Mouse (Mus musculus): ENCODE measurements around the gene Gm9507.
A peak's percentile ranks its signal among the peaks of the same experiment; 100 is the strongest.
"Not testable (repeated sequence)": the region's sequence is repeated elsewhere in the genome, so short reads cannot be mapped to it uniquely, and the experiment has no call there.

The Gm9507 gene

DNA sequence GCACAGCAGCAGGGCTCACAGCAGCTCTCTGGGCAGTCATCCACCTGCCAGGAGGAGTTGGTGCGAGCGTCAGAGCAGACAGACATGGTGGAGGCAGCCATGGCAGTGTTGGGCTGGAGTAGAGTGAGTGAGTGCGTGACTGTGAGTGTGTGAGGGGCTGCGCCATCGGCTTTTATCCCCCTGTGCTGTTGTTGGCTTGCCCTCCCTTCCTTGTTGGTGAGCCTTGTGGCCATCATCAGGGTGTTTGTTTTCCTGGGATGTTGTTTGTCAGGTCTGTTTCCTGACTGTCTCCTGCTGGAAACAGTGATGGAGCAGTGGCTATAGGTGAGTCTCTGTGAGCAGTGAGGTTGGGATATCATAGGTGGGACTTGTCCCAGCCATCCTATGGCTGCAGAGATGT is at the start of gene Gm9507:
TSS of gene Gm9507 (minus strand) at position 101 of the 400 bp plus-strand sequence.
- DNase-seq = no peak

GRCm38 (mm10) chr10:77852559-77852958 is 40.9 kb upstream of the Gm9507 start, which contains the start of gene Gm10318:
Gene Gm10318 (plus strand): TSS chr10:77852859.
- DNase-seq = no peak

- DNase-seq = no peak
Measured at GRCm38 (mm10) chr10:77847538-77847937, 35.9 kb upstream of the Gm9507 start.

DNA sequence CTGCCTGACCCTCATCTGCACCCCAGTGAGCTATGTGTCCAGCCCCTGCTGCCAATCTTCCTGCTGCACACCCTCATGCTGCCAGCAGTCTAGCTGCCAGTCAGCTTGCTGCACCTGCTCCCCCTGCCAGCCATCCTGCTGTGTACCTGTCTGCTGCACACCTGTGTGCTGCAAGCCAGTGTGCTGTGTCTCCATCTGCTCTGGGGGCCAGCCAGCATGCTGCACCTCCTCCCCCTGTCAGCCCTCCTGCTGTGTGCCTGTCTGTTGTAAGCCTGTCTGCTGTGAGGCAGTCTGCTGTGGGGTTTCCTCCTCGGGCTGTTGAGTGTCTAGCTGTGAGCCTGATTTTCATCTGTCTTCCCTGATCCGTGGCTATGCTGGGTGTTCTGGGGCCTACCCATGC is 35.3 kb upstream of the Gm9507 start:
- DNase-seq = peak; percentile 42 to 72

GRCm38 (mm10) chr10:77846503-77846902 is 34.9 kb upstream of the Gm9507 start, which contains the start of gene Gm36176:
Gene Gm36176 (plus strand): TSS chr10:77846803.
- no peak for DNase-seq

GRCm38 (mm10) chr10:77839006-77839405 is 27.4 kb upstream of the Gm9507 start:
- DNase-seq = no peak

- no peak for DNase-seq
Measured at GRCm38 (mm10) chr10:77835647-77836046, 24.0 kb upstream of the Gm9507 start, which contains the start of gene Krtap10-10. Gene Krtap10-10 (plus strand): TSS chr10:77835947.

- no peak for DNase-seq
Measured at GRCm38 (mm10) chr10:77826951-77827350, 15.3 kb upstream of the Gm9507 start, which contains the start of gene Krtap10-4. Gene Krtap10-4 (minus strand): TSS chr10:77827095.

DNA sequence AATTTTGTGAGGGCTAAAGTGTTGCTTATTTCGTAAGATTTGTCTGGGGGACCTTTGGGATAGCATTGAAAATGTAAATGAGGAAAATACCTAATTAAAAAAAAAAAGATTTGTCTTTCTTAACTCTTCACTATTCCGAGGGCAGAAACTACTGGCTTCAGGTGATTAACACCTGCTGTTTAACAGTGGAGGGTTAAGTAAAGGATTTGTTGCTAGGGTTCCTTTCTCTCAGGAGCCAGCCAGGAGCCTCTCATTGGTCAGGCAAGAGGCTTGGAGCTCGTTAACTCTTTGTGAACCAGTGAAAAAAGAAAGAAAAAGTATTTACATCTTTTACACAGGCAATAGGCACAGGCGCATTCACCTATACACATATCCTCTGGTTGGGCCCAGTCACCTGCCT is 7.6 kb upstream of the Gm9507 start:
- DNase-seq = no peak

GRCm38 (mm10) chr10:77818523-77818922 is 6.9 kb upstream of the Gm9507 start:
- DNase-seq = no peak

GRCm38 (mm10) chr10:77815514-77815913 is 3.9 kb upstream of the Gm9507 start:
- peak in 1 of 2 experiments; percentile 28 for DNase-seq

DNA sequence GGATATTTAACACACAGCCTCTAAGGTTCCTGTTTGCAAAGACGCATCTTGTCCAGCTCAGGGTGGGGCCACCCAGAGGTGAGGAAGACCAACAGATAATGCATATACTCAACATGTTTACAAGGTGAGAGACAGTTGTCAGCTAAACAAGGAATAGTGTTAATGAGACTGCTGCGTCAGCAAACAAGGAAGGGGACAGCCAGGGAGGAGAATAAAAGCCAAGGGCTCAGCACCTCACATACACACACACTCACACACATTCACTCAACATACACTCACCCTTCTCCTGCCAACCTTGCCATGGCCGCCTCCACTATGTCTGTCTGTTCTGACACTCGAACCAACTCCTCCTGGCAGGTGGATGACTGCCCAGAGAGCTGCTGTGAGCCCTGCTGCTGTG is 2.7 kb upstream of the Gm9507 start, which contains the start of gene Gm2696:
TSS of gene Gm2696 (plus strand) at position 301 of the 400 bp plus-strand sequence.
- no peak for DNase-seq

- DNase-seq = no peak
Measured at GRCm38 (mm10) chr10:77804095-77804494, 7.5 kb downstream of the Gm9507 start.

- DNase-seq = no peak
Measured at GRCm38 (mm10) chr10:77798921-77799508, 12.6 kb downstream of the Gm9507 start, which contains the start of gene Gm19668. Gene Gm19668 (minus strand): TSS chr10:77799133.

GRCm38 (mm10) chr10:77798164-77798920 is 13.3 kb downstream of the Gm9507 start:
- DNase-seq = peak; percentile 18 to 51

GRCm38 (mm10) chr10:77797677-77798076 is 14.0 kb downstream of the Gm9507 start:
- no peak for DNase-seq

GRCm38 (mm10) chr10:77794976-77795375 is 16.7 kb downstream of the Gm9507 start, which contains the start of gene Gm9639:
Gene Gm9639 (minus strand): TSS chr10:77795076.
- no peak for DNase-seq

DNA sequence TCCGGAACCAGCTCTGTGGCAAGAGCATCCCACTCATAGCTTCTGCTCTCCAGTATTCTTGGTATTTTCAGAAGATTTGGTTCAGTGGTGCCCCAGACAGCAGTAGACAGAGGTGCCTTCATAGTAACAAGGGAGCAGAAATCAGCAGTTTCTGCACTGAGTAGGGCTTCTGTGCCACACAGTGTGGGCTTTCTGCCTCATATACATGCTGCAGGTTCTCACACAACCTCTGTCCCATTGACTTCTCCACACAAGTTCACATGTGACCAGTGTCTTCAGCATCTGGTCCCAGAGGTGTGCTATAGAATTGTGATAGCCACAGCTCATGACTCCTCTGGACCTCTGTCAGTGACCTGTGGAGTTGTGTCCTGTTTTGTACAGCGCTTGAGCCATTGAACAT is 23.0 kb downstream of the Gm9507 start:
- DNase-seq = no peak

GRCm38 (mm10) chr10:77787876-77788275 is 23.8 kb downstream of the Gm9507 start, which contains the start of gene Gm7137:
Gene Gm7137 (minus strand): TSS chr10:77788200.
- DNase-seq = not testable (repeated sequence)

DNA sequence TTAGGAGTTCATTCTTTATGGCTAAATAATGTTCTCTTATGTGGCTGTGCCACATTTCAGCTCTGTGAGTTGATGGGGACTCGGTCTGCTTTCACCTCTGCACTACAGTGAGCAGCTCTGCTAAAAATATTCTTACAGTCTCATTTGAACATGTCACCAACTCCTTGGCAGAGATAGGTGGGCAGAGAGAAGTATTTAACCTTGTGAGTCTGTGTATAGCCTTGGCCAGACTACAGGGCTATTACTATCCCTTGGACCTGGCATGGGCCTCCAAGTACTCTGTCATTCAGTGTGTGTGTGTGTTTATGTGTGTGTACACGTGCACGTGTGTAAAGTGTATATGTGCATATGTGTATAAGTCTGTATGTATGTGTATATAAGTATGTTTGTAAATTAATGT is 28.2 kb downstream of the Gm9507 start:
- not testable (repeated sequence) for DNase-seq

DNA sequence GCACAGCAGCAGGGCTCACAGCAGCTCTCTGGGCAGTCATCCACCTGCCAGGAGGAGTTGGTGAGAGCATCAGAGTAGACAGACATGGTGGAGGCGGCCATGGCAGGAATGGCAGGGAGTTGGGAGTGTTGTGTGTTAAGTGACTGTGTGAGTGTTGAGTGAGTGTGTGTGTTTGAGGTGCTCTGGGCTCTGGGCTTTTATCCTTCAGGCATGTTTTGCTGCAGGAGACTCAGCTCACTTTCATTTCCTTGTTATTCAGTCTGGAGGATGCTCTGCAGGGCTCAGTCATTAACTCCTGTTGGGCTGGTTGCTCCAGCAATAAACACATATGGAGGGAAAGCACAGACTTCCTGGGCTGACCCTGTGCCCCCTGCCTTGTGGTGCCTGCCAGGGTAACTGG is 29.2 kb downstream of the Gm9507 start, which contains the start of gene Gm3250:
TSS of gene Gm3250 (minus strand) at position 101 of the 400 bp plus-strand sequence.
- not testable (repeated sequence) for DNase-seq

DNA sequence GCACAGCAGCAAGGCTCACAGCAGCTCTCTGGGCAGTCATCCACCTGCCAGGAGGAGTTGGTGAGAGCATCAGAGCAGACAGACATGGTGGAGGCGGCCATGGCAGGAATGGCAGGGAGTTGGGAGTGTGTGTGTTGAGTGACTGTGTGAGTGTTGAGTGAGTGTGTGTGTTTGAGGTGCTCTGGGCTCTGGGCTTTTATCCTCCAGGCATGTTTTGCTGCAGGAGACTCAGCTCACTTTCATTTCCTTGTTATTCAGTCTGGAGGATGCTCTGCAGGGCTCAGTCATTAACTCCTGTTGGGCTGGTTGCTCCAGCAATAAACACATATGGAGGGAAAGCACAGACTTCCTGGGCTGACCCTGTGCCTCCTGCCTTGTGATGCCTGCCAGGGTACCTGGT is 34.8 kb downstream of the Gm9507 start, which contains the start of gene Gm7138:
TSS of gene Gm7138 (minus strand) at position 101 of the 400 bp plus-strand sequence.
- DNase-seq = not testable (repeated sequence)

- not testable (repeated sequence) for DNase-seq
Measured at GRCm38 (mm10) chr10:77772142-77772541, 39.5 kb downstream of the Gm9507 start.

Measured in cerebellum, postnatal 14 days (tissue).